Mouse (Mus musculus) right cerebral cortex, adult 18-20 months (tissue): ENCODE data around the gene Nfasc.
A peak's percentile ranks its signal among the peaks of the same experiment; 100 is the strongest.

Source experiments
- DNase-seq: peaks from one replicate; pipeline ENCODE4 v3.0.0; 2022; ENCODE audit warnings: mixed read lengths

Gene Nfasc

GRCm38 (mm10) chr1:132535541-132535940, 206.1 kb downstream of the Nfasc start:
- no peak for DNase-seq

- DNase-seq = no peak
Measured at GRCm38 (mm10) chr1:132533840-132534239, 207.8 kb downstream of the Nfasc start.

- peak; percentile 46 for DNase-seq
Measured at GRCm38 (mm10) chr1:132532521-132532920, 209.1 kb downstream of the Nfasc start.

GRCm38 (mm10) chr1:132530631-132531191, 210.9 kb downstream of the Nfasc start:
- DNase-seq = no peak

- DNase-seq = no peak
Measured at GRCm38 (mm10) chr1:132528647-132529334, 212.8 kb downstream of the Nfasc start.

- DNase-seq = no peak
Measured at GRCm38 (mm10) chr1:132528071-132528470, 213.5 kb downstream of the Nfasc start.

- DNase-seq = peak; percentile 86
Measured at GRCm38 (mm10) chr1:132525832-132526231, 215.8 kb downstream of the Nfasc start.

- no peak for DNase-seq
Measured at GRCm38 (mm10) chr1:132523920-132524319, 217.7 kb downstream of the Nfasc start.

GRCm38 (mm10) chr1:132523048-132523447, 218.5 kb downstream of the Nfasc start:
- DNase-seq = no peak

GRCm38 (mm10) chr1:132520764-132521163, 220.8 kb downstream of the Nfasc start:
- peak; percentile 63 for DNase-seq

GRCm38 (mm10) chr1:132519734-132520133, 221.9 kb downstream of the Nfasc start:
- no peak for DNase-seq

GRCm38 (mm10) chr1:132518621-132519020, 223.0 kb downstream of the Nfasc start:
- DNase-seq = no peak

GRCm38 (mm10) chr1:132516776-132517175, 224.8 kb downstream of the Nfasc start:
- DNase-seq = no peak

GRCm38 (mm10) chr1:132515339-132515738, 226.3 kb downstream of the Nfasc start:
- DNase-seq = no peak
